Mouse (Mus musculus) brain, embryonic 14.5 days (tissue): Measurements from ENCODE around the gene Ell2. TPM values are rescaled to one million over a fixed set of nuclear protein-coding genes. Genes with fewer than 3 reads are reported as not detected.

ENCODE experiments used
- DNase-seq: peaks from one replicate; pipeline ENCODE4 v3.0.0-alpha.2; 2011; ENCODE audit warnings: low read depth
- CTCF ChIP-seq: fragments of 200-500 bp; IDR thresholded peaks from 2 replicates; pipeline ENCODE4 v1.5.1; 2012; ENCODE audit warnings: inconsistent platforms, mild to moderate bottlenecking, moderate library complexity, borderline replicate concordance; ENCODE audit not compliant: insufficient read depth, insufficient read length; ENCODE audit errors: extremely low read depth
- POLR2A ChIP-seq: fragments of 200-500 bp; IDR thresholded peaks from 2 replicates; pipeline ENCODE4 v1.6.1; 2012; ENCODE audit warnings: mild to moderate bottlenecking, inconsistent platforms, borderline replicate concordance; ENCODE audit not compliant: poor library complexity, insufficient read depth, insufficient read length, severe bottlenecking; ENCODE audit errors: extremely low read depth
- polyA plus RNA-seq: library from polyadenylated mRNA; depleted of rRNA; stranded (reverse); fragments of >200 nt; gene quantifications from 2 replicates; pipeline ENCODE4 v1.2.3, GENCODE M21; 2012

Gene Ell2
- polyA plus RNA-seq, 1 experiment, result 1.9 TPM

- peak; percentile 65 for DNase-seq
- TF ChIP-seq POLR2A, result no peak
- TF ChIP-seq CTCF, result no peak
Measured at GRCm38 (mm10) chr13:75752216-75752938, 45.8 kb downstream of the Ell2 start.

GRCm38 (mm10) chr13:75754398-75754797 lies 47.8 kb downstream of the Ell2 start:
- peak; percentile 40 for DNase-seq
- TF ChIP-seq CTCF, result no peak
- TF ChIP-seq POLR2A, result no peak

- DNase-seq, result no peak
- TF ChIP-seq CTCF (no peak), POLR2A (no peak)
Measured at GRCm38 (mm10) chr13:75760859-75761548, 54.4 kb downstream of the Ell2 start.

GRCm38 (mm10) chr13:75762759-75763158 lies 56.2 kb downstream of the Ell2 start:
- no peak for TF ChIP-seq CTCF
- TF ChIP-seq POLR2A, result no peak
- no peak for DNase-seq

GRCm38 (mm10) chr13:75763280-75763679 lies 56.7 kb downstream of the Ell2 start:
- DNase-seq, result no peak
- no peak for TF ChIP-seq CTCF
- TF ChIP-seq POLR2A, result no peak

GRCm38 (mm10) chr13:75765742-75766141 lies 59.2 kb downstream of the Ell2 start:
- DNase-seq, result no peak
- TF ChIP-seq CTCF (no peak), POLR2A (no peak)

- DNase-seq, result peak; percentile 37
- no peak for TF ChIP-seq POLR2A
- TF ChIP-seq CTCF, result no peak
Measured at GRCm38 (mm10) chr13:75766238-75766637, 59.7 kb downstream of the Ell2 start.

GRCm38 (mm10) chr13:75766967-75767366 lies 60.4 kb downstream of the Ell2 start:
- TF ChIP-seq CTCF, result no peak
- no peak for TF ChIP-seq POLR2A
- DNase-seq, result no peak

GRCm38 (mm10) chr13:75770744-75771143 lies 64.2 kb downstream of the Ell2 start:
- TF ChIP-seq POLR2A, result no peak
- TF ChIP-seq CTCF, result no peak
- DNase-seq, result no peak

GRCm38 (mm10) chr13:75771404-75771803 lies 64.8 kb downstream of the Ell2 start:
- DNase-seq, result no peak
- TF ChIP-seq POLR2A (no peak), CTCF (no peak)

GRCm38 (mm10) chr13:75771984-75772730 lies 65.6 kb downstream of the Ell2 start:
- TF ChIP-seq POLR2A (no peak), CTCF (no peak)
- DNase-seq, result no peak
